Comparison of ENCODE assay signal across 16 mouse cellular contexts in the genomic region with DNA sequence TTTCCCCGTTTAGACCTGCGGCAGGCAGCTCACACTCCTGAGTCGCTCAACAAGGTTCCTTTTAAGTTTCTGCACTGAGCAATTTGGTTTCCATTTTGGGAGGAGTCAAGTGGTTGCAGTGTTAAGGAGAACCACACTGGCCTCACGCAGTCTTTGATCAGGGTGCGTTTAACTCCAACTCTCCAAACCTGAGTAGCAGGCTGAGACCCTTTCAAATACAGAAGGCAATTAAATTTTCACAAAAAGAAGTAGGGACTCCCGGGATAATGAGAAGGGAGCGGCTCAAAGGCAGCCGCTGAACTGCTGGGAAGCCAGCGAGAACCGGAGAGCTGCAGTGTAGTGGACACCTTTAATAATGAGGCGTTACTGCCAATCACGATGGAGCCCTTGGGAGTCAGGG.
"Had no signal": no experiment of that assay in that cellular context is flagged by ENCODE, and none has a peak within 500 bp of the region (broad histone marks: within the 10 kb centered on the region; RNA-seq: fewer than 3 reads in every experiment).

No protein-coding gene starts in this region.

- H3K4me1 ChIP-seq: limb, embryonic 10.5 days; liver, embryonic 15.5 days had no signal

- H3K4me2 ChIP-seq: liver, embryonic 11.5 days; liver, embryonic 15.5 days; neural tube, embryonic 13.5 days had no signal

- H3K4me3 ChIP-seq: layer of hippocampus, adult 2 months; limb, embryonic 10.5 days; liver, embryonic 15.5 days; neural tube, embryonic 13.5 days had no signal

- H3K36me3 ChIP-seq: limb, embryonic 10.5 days; liver, embryonic 15.5 days; neural tube, embryonic 13.5 days had no signal

- H3K27me3 ChIP-seq: liver, embryonic 15.5 days; neural tube, embryonic 13.5 days had no signal

- DNase-seq: kidney, adult 18-20 months; kidney, postnatal 10 days; kidney, postnatal 4 days; lung, adult 2 months; lung, postnatal 36 days; retina, postnatal 1 day; right cerebral cortex, postnatal 4 days; spleen, adult 18-20 months; thymus, adult 18-20 months; thymus, postnatal 36 days had no signal

- H3K9ac ChIP-seq: liver, embryonic 15.5 days; neural tube, embryonic 13.5 days had no signal

- H3K27ac ChIP-seq: layer of hippocampus, adult 2 months; limb, embryonic 10.5 days; liver, embryonic 15.5 days; neural tube, embryonic 13.5 days had no signal

- ATAC-seq: lung, postnatal 0 days had no signal

- H3K9me3 ChIP-seq: limb, embryonic 10.5 days; liver, embryonic 15.5 days; neural tube, embryonic 13.5 days had no signal
